Mouse (Mus musculus): ENCODE measurements around the gene Haspin. TPM values are rescaled to one million over a fixed set of nuclear protein-coding genes. Genes with fewer than 3 reads are reported as not detected.

The Haspin gene
- total RNA-seq, 2 experiments from 2014 or later, result 3.0 to 3.7 TPM

- DNase-seq, result no peak
Measured at GRCm38 (mm10) chr11:73090283-73090682, 47.8 kb downstream of the Haspin start, which contains the start of gene Itgae. TSS of gene Itgae (plus strand) at chr11:73090583.

GRCm38 (mm10) chr11:73087700-73088480 is 50.2 kb downstream of the Haspin start:
- no peak for DNase-seq

Other genes with a start within 250 kb of the Haspin start
- 10 to 100 TPM; 20.1 to 26.6 TPM for gene Atp2a3, start 177.1 kb downstream of the Haspin start, total RNA-seq (2021)
- 1 to 10 TPM; 1.3 TPM for gene P2rx1, start 139.2 kb downstream of the Haspin start, total RNA-seq (2021)
- gene Camkk1, start 119.3 kb downstream of the Haspin start, total RNA-seq (2021), result 1 to 10 TPM; 1.3 to 1.9 TPM
- 10 to 100 TPM in 1 of 2 experiments, 1 to 10 TPM in 1; 9.1 to 11.7 TPM for gene Ncbp3, start 90.5 kb downstream of the Haspin start, total RNA-seq (2021)
- under 1 TPM; 0.82 to 0.90 TPM for gene Itgae, start 47.7 kb downstream of the Haspin start, total RNA-seq (2021)
- gene P2rx5, start 22.1 kb upstream of the Haspin start, total RNA-seq (2021), result 10 to 100 TPM; 14.8 to 26.1 TPM
- 100 to 1,000 TPM; 121 to 122 TPM for gene Emc6, start 38.7 kb upstream of the Haspin start, total RNA-seq (2021)
- gene Tax1bp3, start 38.8 kb upstream of the Haspin start, total RNA-seq (2021), result 10 to 100 TPM; 72.5 TPM
- 10 to 100 TPM; 14.6 to 17.1 TPM for gene Ctns, start 60.7 kb upstream of the Haspin start, total RNA-seq (2021)
- 1 to 10 TPM; 9.4 to 9.6 TPM for gene Shpk, start 61.2 kb upstream of the Haspin start, total RNA-seq (2021)
- under 1 TPM; 0.15 to 0.24 TPM for gene Trpv1, start 96.0 kb upstream of the Haspin start, total RNA-seq (2021)
- under 1 TPM; 0.12 to 0.15 TPM for gene Trpv3, start 129.1 kb upstream of the Haspin start, total RNA-seq (2021)
- 10 to 100 TPM; 24.9 to 27.4 TPM for gene Aspa, start 191.3 kb upstream of the Haspin start, total RNA-seq (2021)
- gene Gm49340, start 191.4 kb upstream of the Haspin start, total RNA-seq (2021), result under 1 TPM in 1 of 2 experiments, not detected in 1; 0.21 TPM
- 1 to 10 TPM; 4.3 to 4.6 TPM for gene Spata22, start 191.4 kb upstream of the Haspin start, total RNA-seq (2021)
- gene Olfr20, start 212.5 kb upstream of the Haspin start, total RNA-seq (2021), result under 1 TPM in 1 of 2 experiments, not detected in 1; 0.45 TPM
- not detected for gene Olfr376, start 233.0 kb upstream of the Haspin start, total RNA-seq (2021)

Data from adrenal gland, postnatal 10 days (tissue).